Mouse (Mus musculus) megakaryocyte, embryonic 14.5 days (primary cell): ENCODE results near the gene Sik3.

Experiments
- FLI1 ChIP-seq: IDR thresholded peaks from 2 replicates; pipeline ENCODE4 v1.6.1; 2012; ENCODE audit warnings: low read length, inconsistent platforms, mixed read lengths
- GATA1 ChIP-seq: IDR thresholded peaks from 3 replicates; pipeline ENCODE4 v1.6.1; 2012; ENCODE audit warnings: mixed read lengths, low read length, inconsistent platforms, borderline replicate concordance

DNA sequence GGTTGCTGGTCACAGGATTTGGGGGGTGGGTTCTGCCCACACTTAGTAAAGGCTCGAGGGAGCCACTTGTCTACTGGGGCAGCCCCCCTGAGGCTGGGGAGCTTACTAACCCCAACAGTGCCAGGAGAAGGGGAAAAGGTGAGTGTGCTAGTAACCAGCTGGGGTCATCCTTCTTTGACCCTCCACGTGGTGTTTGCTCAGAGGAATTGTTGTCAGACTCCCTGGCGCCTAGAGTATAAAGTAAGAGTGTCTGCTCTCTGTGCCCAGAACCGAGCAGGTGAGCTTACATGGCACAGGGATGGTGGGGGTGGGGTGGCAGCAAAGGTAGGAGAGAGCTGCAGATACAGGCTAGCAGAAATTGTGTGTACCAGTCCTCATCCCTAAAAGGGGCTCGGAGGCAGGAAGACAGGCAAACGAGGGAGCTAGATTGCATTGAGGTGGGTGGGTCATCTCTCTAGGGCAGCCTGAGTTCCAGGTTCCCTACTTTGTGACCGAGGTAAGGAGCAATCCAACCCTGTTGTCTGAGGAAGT lies 255.8 kb downstream of the Sik3 start, which contains the start of gene Apoa5:
- TF ChIP-seq GATA1 (no peak), FLI1 (no peak)
